Mouse (Mus musculus): ENCODE measurements at regions not wholly inside any gene's neighbourhood (a gene's known extent, or its start where the extent isn't known, plus 50 kb on each side); places are given as distances from the start of the nearest gene placed in this dataset.
"Not testable (repeated sequence)": the region's sequence is repeated elsewhere in the genome, so short reads cannot be mapped to it uniquely, and the experiment has no call there.

GRCm38 (mm10) chr3:68782363-68782762 lies 87.0 kb upstream of the 1110032F04Rik start:
- Histone ChIP-seq H3K36me3 (no peaks in the 10 kb centered on the region), H3K4me1 (peaks cover 42% of the 10 kb centered on the region), H3K27me3 (ENCODE audit: low read depth, poor library complexity, severe bottlenecking) (no peaks in the 10 kb centered on the region), H3K9me3 (replicated peaks) (no peaks in the 10 kb centered on the region), H3K4me3 (no peak overlapping the region), H3K27ac (replicated peaks) (no peak overlapping the region)
- 63% methylated on average over 4 of the region's 4 CpGs for WGBS
- no peak for DNase-seq (ENCODE audit: low spot score)

DNA sequence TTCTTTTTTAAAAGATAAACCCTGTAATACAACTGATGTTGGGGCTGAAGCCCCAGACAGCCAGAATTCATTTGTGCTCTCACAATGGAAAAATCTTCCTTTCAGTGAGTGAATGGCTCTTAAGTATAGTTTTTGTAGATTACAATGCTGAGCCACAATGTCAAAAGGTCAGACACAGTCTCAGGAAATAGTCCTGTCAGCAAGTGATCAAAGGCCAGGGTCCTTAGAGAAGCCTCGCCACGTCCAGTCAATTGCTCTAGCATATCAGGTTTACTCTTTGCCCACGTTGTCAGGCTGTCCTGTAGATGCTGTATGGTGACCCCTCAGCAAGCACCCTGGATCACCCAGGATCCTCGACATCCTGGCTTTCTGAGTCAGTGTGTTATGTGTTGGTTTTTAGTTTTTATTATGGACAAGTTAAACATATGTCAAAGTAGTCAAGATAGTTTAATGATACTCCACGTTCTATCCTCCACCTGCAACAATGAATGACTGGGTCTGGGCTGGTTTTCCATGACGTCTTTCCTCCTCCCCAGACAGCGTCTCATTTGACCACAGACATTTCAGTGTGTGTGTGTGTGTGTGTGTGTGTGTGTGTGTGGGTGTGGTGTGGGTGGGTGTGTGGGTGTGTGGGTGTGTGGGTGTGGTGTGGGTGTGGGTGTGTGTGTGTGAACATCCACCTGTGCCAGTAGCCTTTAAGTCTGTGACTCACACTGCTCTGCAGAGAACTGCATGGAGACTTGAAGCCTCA lies 85.5 kb upstream of the 1110032F04Rik start:
- DNase-seq (ENCODE audit: low spot score) = no peak
- Histone ChIP-seq H3K4me1 (peaks cover 49% of the 10 kb centered on the region), H3K36me3 (no peaks in the 10 kb centered on the region), H3K9me3 (replicated peaks) (no peaks in the 10 kb centered on the region), H3K27ac (replicated peaks) (no peak overlapping the region), H3K4me3 (no peak overlapping the region), H3K27me3 (ENCODE audit: low read depth, poor library complexity, severe bottlenecking) (no peaks in the 10 kb centered on the region)
- 58% methylated on average over 7 of the region's 7 CpGs for WGBS

DNA sequence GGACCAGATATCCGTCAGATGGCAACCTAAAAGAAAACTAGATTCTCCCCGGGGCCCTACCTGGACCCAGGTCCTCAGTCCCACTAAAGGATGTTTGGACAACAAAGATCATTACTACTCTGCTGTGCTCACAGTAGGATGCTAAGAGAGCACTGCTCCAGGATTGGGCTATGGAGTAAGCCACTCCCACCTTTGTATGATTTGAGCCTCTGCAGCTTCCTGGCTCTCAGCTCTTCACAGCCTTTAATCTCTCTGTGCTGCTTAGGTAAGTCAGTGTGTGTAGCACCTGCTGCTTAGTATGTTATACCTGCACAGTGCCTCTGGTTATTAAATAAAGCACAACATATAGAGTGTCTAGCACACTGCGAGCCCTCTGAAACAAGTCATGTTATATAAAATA lies 82.6 kb upstream of the 1110032F04Rik start:
- Histone ChIP-seq H3K27ac (replicated peaks) (no peak overlapping the region), H3K4me1 (peaks cover 33% of the 10 kb centered on the region), H3K9me3 (replicated peaks) (no peaks in the 10 kb centered on the region), H3K36me3 (no peaks in the 10 kb centered on the region), H3K4me3 (no peak overlapping the region), H3K27me3 (ENCODE audit: low read depth, poor library complexity, severe bottlenecking) (no peaks in the 10 kb centered on the region)
- WGBS = 87% methylated on average over 3 of the region's 3 CpGs
- DNase-seq (ENCODE audit: low spot score) = no peak

- no peaks in the 10 kb centered on the region for H3K36me3 ChIP-seq
- no peaks in the 10 kb centered on the region for H3K27me3 ChIP-seq (ENCODE audit: low read depth, poor library complexity, severe bottlenecking)
- H3K4me1 ChIP-seq = peaks cover 28% of the 10 kb centered on the region
- no peak overlapping the region for H3K4me3 ChIP-seq
- no peak for DNase-seq (ENCODE audit: low spot score)
- 55% methylated on average over 10 of the region's 10 CpGs for WGBS
- H3K9me3 ChIP-seq (replicated peaks) = no peaks in the 10 kb centered on the region
- H3K27ac ChIP-seq (replicated peaks) = no peak overlapping the region
Measured at GRCm38 (mm10) chr3:68787385-68788175, 81.8 kb upstream of the 1110032F04Rik start.

- WGBS = 83% methylated on average over 6 of the region's 6 CpGs
- H3K9me3 ChIP-seq (replicated peaks) = no peaks in the 10 kb centered on the region
- H3K36me3 ChIP-seq = no peaks in the 10 kb centered on the region
- no peaks in the 10 kb centered on the region for H3K27me3 ChIP-seq (ENCODE audit: low read depth, poor library complexity, severe bottlenecking)
- H3K27ac ChIP-seq (replicated peaks) = no peak overlapping the region
- DNase-seq (ENCODE audit: low spot score) = no peak
- peaks cover 23% of the 10 kb centered on the region for H3K4me1 ChIP-seq
- no peak overlapping the region for H3K4me3 ChIP-seq
Measured at GRCm38 (mm10) chr3:68789491-68789890, 79.9 kb upstream of the 1110032F04Rik start.

GRCm38 (mm10) chr3:68790466-68790865 lies 78.9 kb upstream of the 1110032F04Rik start:
- H3K27me3 ChIP-seq (ENCODE audit: low read depth, poor library complexity, severe bottlenecking) = no peaks in the 10 kb centered on the region
- H3K36me3 ChIP-seq = no peaks in the 10 kb centered on the region
- H3K27ac ChIP-seq (replicated peaks) = no peak overlapping the region
- peaks cover 24% of the 10 kb centered on the region for H3K4me1 ChIP-seq
- H3K4me3 ChIP-seq = no peak overlapping the region
- 88% methylated on average over 4 of the region's 4 CpGs for whole genome bisulfite sequencing
- DNase-seq (ENCODE audit: low spot score) = no peak
- no peaks in the 10 kb centered on the region for H3K9me3 ChIP-seq (replicated peaks)

- peaks cover 13% of the 10 kb centered on the region for H3K4me1 ChIP-seq
- H3K4me3 ChIP-seq = no peak overlapping the region
- no peaks in the 10 kb centered on the region for H3K9me3 ChIP-seq (replicated peaks)
- no peaks in the 10 kb centered on the region for H3K36me3 ChIP-seq
- H3K27me3 ChIP-seq (ENCODE audit: low read depth, poor library complexity, severe bottlenecking) = no peaks in the 10 kb centered on the region
- DNase-seq (ENCODE audit: low spot score) = no peak
- H3K27ac ChIP-seq (replicated peaks) = no peak overlapping the region
- WGBS = 95% methylated on average over 4 of the region's 4 CpGs
Measured at GRCm38 (mm10) chr3:68792883-68793282, 76.5 kb upstream of the 1110032F04Rik start.

- no peaks in the 10 kb centered on the region for H3K36me3 ChIP-seq
- DNase-seq (ENCODE audit: low spot score) = no peak
- H3K27ac ChIP-seq (replicated peaks) = peak overlapping the region; percentile 55; the same call in 1 of the 2 replicates
- H3K4me1 ChIP-seq = peaks cover 11% of the 10 kb centered on the region
- H3K4me3 ChIP-seq = no peak overlapping the region
- H3K9me3 ChIP-seq (replicated peaks) = no peaks in the 10 kb centered on the region
- H3K27me3 ChIP-seq (ENCODE audit: low read depth, poor library complexity, severe bottlenecking) = no peaks in the 10 kb centered on the region
- 52% methylated on average over 2 of the region's 2 CpGs for WGBS
Measured at GRCm38 (mm10) chr3:68793923-68794322, 75.5 kb upstream of the 1110032F04Rik start.

GRCm38 (mm10) chr3:68794380-68795014 lies 74.9 kb upstream of the 1110032F04Rik start:
- no peaks in the 10 kb centered on the region for H3K9me3 ChIP-seq (replicated peaks)
- no peaks in the 10 kb centered on the region for H3K27me3 ChIP-seq (ENCODE audit: low read depth, poor library complexity, severe bottlenecking)
- H3K27ac ChIP-seq (replicated peaks) = peak overlapping the region; percentile 55; the same call in 1 of the 2 replicates
- DNase-seq (ENCODE audit: low spot score) = no peak
- no peaks in the 10 kb centered on the region for H3K36me3 ChIP-seq
- WGBS = 63% methylated on average over 4 of the region's 4 CpGs
- H3K4me1 ChIP-seq = peaks cover 11% of the 10 kb centered on the region
- H3K4me3 ChIP-seq = no peak overlapping the region

GRCm38 (mm10) chr3:68795641-68796040 lies 73.7 kb upstream of the 1110032F04Rik start:
- no peak for DNase-seq (ENCODE audit: low spot score)

DNA sequence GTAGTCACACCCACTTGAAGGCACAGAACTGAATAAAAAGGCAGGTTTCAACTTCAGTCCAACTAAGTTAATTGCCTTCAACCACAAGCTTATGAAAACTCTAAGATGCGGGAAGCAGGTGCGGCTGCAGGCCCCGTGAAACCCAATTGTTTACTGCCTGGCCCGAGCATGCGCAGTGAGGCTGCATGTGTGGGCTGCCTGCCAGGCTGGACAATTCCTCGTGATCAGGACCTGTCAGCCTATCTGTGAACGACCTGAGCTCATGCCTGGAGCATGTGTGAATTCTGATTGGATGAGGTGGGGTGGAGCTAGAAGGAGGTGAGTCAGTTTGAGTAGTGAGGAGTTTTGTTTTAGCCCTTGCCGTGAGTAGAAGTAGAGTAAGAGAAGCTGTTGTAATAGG lies 71.0 kb upstream of the 1110032F04Rik start:
- 90% methylated on average over 8 of the region's 8 CpGs for WGBS
- H3K36me3 ChIP-seq; H3K4me3 ChIP-seq; H3K27me3 ChIP-seq (ENCODE audit: low read depth, poor library complexity, severe bottlenecking); H3K27ac ChIP-seq (replicated peaks); DNase-seq (ENCODE audit: low spot score): not testable (repeated sequence)
- H3K4me1 ChIP-seq = peaks cover 11% of the 10 kb centered on the region
- H3K9me3 ChIP-seq (replicated peaks) = peaks cover 12% of the 10 kb centered on the region

More at GRCm38 (mm10) chr3:68795641-68796040, 73.7 kb upstream of the 1110032F04Rik start:
- H3K4me1 ChIP-seq = peaks cover 11% of the 10 kb centered on the region
- no peak overlapping the region for H3K27ac ChIP-seq (replicated peaks)
- H3K27me3 ChIP-seq (ENCODE audit: low read depth, poor library complexity, severe bottlenecking) = no peaks in the 10 kb centered on the region
- no peaks in the 10 kb centered on the region for H3K36me3 ChIP-seq
- H3K9me3 ChIP-seq (replicated peaks) = peaks cover 2% of the 10 kb centered on the region; the same call in 1 of the 2 replicates
- WGBS = 74% methylated on average over 3 of the region's 3 CpGs
- no peak overlapping the region for H3K4me3 ChIP-seq

- WGBS = 80% methylated on average over 2 of the region's 2 CpGs
- H3K27me3 ChIP-seq (ENCODE audit: low read depth, poor library complexity, severe bottlenecking) = no peaks in the 10 kb centered on the region
- H3K9me3 ChIP-seq (replicated peaks) = no peaks in the 10 kb centered on the region
- no peak overlapping the region for H3K27ac ChIP-seq (replicated peaks)
- no peaks in the 10 kb centered on the region for H3K4me1 ChIP-seq
- no peaks in the 10 kb centered on the region for H3K36me3 ChIP-seq
- DNase-seq (ENCODE audit: low spot score) = no peak
- H3K4me3 ChIP-seq = no peak overlapping the region
Measured at GRCm38 (mm10) chr3:68808866-68809265, 60.5 kb upstream of the 1110032F04Rik start.

GRCm38 (mm10) chr3:68813461-68813860 lies 55.9 kb upstream of the 1110032F04Rik start:
- WGBS = 88% methylated on average over 3 of the region's 3 CpGs
- H3K27ac ChIP-seq (replicated peaks) = no peak overlapping the region
- H3K9me3 ChIP-seq (replicated peaks) = no peaks in the 10 kb centered on the region
- no peak overlapping the region for H3K4me3 ChIP-seq
- no peaks in the 10 kb centered on the region for H3K36me3 ChIP-seq
- H3K4me1 ChIP-seq = no peaks in the 10 kb centered on the region
- DNase-seq (ENCODE audit: low spot score) = no peak
- H3K27me3 ChIP-seq (ENCODE audit: low read depth, poor library complexity, severe bottlenecking) = no peaks in the 10 kb centered on the region

Measured in midbrain, embryonic 10.5 days (tissue).